Mouse (Mus musculus): ENCODE data around the gene Arhgef19. TPM values are rescaled to one million over a fixed set of nuclear protein-coding genes. Genes with fewer than 3 reads are reported as not detected.
A peak's percentile ranks its signal among the peaks of the same experiment; 100 is the strongest.

The Arhgef19 gene
- 1 to 10 TPM in 1 of 4 experiments, under 1 TPM in 3; 0.10 to 1.1 (median 0.22) TPM for total RNA-seq (2022)

DNA sequence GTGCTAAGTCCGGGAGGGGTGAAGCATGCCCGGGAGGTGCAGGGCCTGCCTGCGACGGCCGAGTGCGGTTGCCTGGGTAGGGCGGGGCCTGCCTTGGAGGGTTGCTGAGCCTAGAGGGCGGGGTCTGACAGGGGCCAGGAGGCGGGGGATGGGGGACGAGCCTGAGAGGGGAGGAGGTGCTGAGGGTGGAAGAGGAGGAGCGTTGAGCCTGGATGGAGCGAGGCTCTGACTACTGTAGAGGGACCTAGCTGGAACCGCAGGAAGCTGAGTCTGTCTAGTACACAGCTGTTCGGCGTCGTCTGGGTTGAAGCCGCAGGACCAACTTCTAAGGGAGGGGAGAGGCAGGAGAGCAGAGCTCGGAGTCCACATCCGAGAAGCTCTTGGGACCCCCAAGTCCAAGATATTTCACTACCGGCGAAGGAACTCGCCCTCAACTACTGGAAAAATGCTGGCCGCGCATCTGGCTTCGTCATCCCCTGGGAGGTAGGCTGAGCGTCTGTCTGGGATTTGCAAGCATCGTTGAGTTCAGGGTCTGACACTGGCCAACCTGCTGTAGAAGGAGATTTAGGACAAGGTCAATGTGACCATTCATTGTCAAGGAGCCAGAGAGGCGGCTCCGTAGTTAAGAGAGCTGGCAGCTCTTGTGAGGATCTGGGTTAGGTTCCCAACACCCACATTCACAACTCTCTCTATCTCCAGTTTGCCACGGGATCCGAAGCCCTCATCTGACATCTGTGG, at the start of gene Arhgef19:
Gene Arhgef19, plus strand, starts transcription at position 112 of the 738 bp plus-strand sequence.
- DNase-seq (ENCODE audit: low spot score in 2 of 2): peak; percentile 75 to 81

DNA sequence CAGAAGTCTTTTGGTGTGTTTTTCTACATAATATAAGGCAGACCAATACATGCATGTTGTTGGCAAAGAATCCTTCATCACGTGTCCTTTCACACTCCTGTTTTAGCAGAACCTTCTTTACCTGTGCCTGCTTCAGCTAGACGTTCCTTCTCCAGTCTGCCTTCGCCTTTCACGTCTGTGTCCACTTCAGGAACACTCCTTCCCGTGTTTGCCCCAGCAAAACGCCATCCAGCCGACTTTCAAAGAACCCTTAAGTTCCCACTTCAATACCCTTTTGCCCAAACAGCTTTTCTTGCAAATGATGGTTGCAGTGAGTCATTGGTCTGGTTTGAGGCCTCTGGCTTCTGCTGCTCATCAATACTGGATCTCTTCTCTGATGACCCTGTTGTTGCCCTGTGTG, 48.0 kb upstream of the Arhgef19 start:
- DNase-seq (ENCODE audit: low spot score in 2 of 2): no peak

DNA sequence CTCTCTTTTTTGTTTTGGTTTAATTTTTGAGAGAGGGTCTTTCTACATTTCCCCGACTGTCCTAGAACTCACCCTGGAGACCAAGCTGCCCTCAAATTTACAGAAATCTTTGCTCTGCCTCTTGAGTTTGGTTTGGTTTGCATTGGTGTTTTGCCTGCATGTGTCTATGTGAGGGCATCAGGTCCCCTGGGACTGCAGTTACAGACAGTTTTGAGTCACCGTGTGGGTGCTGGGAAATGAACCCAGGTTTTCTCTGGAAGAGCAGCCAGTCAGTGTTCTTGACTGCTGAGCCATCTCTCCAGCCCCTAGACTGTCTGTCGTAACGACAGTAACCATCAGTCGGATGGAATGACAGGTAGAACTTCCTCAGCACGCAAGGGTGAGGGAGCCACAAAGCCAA, 44.7 kb upstream of the Arhgef19 start:
- DNase-seq (ENCODE audit: low spot score in 2 of 2): no peak

DNA sequence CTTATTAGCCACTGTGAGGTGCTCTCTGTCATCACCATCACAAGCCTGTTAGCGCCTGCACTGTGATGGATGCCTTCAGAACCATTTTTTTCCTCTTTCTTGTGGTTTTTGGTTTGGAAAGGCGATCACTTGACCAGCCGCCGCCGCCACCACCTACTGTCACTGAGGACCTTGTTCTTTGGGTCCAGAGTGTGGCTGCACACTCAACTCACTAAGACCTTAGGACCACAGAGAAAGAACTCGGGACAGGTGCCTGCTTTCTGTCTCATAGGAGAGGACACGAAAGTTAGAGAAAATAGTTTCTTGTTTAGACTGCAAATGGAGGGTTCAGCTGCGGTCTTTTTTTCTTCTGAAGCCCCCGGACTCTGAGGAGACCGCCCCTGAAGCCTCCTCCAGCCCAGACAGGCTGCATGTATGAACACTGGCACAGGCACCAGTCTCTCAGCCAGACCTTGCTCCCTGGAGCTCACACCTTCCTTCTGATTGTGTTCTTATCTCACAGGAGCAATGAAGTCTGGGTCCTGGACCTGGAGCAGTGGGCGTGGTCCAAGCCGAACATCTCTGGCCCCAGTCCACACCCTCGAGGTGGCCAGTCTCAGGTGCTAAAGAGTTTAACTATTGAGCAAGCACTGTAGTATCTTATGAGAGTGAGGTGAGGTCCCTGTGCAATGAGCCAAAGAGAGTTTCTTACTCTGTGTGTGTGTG, 42.2 kb upstream of the Arhgef19 start:
- DNase-seq (ENCODE audit: low spot score in 2 of 2): no peak

DNA sequence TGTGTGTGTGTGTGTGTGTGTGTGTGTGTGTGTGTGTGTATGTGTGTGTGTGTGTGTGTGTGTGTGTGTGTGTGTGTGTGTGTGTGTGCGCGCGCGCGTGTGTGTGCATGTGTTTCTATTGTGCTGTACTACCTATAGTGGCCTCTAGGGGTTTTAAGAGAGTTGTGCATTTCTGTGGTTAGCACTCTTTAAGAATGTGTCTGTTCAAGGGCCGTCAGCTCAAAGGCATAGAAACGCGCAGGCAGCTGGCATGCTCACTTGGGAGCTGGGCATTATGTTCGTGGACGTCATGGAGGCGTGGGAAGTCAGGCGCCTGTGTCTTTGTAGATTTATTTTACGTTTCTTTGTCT, 41.6 kb upstream of the Arhgef19 start:
- DNase-seq (ENCODE audit: low spot score in 2 of 2): no peak

DNA sequence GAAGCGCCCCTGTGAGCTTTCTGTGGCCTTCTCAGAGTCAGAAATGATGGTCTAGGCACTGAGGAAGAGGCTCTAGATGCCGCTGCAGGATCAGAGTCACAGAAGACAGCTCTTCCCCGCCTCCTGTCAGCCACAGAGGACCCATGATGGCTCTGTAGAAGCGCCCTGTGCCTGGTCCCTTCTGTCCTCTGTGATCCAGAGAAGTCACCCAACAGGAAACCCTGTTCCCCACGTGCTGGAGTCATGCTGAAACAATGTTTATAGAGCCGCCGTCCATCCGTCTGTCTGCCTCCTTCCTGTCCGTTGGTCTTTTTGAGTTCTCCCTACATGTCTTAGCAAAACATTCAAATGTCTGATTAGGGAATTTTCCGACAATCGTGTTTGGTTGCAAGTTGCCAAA, 38.4 kb upstream of the Arhgef19 start:
- DNase-seq (ENCODE audit: low spot score in 2 of 2): no peak

DNA sequence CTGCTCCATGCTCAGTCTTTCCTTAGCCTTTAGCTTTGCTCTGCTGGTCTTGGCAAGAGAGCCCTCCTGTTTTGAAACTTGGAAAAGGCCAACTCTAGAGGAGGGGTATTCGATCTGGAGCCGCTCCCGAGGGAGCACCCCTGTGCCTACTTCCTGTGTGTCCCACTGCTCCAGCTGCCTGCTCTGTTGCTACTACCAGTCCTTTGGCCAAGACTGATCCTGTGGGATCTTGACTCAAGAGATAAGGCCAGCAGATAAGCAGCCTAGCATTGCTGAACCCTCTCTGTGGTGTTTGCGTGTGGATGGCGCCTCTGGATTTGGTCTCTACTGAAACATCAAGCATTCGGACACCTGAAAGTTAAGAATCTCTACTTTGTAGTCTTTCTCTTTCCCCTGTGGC, 37.1 kb upstream of the Arhgef19 start:
- no peak for DNase-seq (ENCODE audit: low spot score in 2 of 2)

DNA sequence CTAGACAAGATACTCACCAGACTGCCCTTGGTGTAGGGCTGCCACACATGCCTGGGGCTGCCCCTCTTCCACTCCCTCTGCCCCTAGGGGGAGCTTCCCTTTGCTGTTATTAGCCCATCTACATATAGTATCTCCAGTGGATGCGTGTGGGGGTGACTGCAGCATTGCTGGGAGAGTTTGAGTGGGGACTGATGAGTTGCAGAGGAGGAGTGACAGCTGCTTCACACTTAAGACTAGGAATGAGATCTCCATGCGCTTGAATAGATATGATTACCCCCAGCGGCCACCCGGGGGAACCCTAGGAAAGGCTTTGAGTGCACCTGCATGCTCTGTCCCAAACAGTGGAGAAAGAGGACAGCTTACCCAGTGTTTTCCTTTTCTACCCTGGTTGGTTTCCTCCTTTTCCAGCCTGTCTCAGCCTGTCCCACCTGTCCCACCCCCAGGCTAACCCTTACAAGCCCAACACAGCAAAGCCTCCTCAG, 34.7 kb upstream of the Arhgef19 start:
- DNase-seq (ENCODE audit: low spot score in 2 of 2): no peak

DNA sequence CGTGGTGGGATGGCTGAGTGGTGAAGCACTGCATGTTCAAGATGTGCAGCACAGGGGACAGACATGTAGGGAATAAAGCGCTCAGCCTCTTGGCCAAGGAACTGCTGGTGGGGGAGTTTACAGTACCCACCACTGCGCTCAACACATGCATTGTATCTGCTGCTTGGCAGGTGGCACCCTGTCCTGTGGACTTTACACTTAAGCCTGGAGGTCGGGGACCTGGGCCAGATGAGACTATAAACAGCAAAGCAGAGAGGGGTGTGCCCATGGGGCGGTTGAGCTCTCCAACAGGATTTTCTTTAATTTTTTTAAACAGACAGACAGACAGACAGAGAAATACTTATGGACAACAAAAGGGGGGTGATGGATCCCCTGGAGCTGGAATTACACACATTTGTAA, 32.2 kb upstream of the Arhgef19 start:
- no peak for DNase-seq (ENCODE audit: low spot score in 2 of 2)

DNA sequence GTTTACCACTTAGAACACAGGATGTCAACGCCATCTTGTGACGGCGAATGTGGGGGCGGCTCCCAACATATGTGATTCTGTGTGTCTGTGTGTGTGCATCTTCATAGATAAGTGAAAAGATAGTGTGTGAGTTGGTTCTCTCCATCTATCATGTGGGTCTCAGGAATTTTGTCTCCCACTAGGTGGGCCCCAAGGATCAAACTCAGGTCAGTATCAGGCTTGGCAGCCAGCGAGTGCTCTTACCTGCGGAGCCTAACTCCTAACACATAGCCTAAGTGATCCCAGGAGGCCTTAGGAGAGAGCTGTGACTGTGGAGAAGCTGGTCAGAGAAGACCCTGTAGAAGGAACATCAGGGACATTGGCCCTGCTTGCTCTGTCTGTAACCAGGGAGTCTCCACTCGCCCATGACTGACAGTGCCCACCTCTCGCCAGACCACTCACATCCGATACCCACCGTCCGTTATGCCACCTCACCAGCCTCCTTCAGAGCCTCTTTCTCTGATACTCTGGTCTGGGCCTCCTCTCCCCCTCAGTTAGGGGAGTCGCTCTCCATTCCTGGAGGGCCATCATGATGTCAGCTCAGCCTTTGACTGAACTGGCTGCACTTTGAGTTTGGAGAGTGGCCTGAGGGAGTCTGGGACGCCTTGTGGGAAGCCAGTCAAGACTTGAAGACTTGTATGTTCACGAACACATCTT, 28.6 kb upstream of the Arhgef19 start:
- no peak for DNase-seq (ENCODE audit: low spot score in 2 of 2)

DNA sequence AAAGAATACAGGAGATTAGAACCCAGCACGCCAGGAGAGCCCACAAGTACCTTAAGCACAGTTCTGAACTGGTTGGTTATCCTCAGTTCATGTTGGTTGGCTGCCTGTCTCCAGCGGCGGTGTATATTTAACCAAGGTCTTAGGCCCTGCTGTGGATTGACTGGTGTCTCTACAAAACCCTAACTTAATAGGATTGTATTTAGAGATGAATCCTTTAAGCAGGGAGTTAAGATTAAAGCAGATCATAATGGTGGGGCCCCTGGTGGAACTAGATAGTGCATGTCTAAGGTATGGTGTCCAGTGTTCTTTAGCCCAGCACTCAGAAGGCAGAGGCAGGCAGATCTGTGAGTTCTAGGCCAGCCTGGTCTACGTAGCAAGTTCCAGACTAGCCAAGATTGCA, 27.7 kb upstream of the Arhgef19 start:
- DNase-seq (ENCODE audit: low spot score in 2 of 2): no peak

DNA sequence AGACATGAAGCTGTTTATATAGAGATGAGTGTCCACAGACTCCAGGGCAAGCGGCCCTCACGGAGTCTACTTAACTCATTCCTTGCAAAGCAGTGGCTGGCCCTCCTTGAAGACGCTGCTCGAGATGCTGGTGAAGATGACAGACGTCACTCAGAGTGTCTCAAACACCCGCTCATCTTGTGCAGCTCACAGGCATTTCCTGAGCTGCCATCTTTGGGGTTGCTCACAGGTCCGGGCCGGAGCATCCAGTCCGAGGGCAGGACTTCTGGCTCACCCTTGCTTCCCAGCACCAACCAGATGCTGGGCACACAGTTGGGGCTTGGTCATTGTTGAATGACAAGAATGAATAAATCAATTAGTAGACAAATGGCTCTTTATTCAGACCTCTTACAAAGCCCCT, 26.4 kb upstream of the Arhgef19 start:
- no peak for DNase-seq (ENCODE audit: low spot score in 2 of 2)

DNA sequence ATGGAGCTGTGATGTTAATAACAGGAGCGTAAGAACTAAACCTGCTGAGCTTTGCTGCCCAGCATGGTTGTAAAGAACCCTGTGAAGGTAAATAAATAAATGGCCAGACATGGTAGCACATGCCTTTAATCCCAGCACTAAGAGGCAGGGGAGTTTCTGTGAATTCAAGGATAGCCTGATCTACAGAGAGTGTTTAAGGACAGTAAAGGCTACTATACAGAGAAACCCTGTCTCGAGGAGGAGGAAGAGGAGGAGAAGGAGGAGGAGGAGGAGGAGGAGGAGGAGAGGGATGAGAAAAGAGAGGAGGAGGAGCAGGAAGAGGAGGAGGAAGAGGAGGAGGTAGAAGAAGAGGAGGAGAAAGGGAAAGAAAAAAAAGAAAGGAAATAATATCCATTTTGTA, 26.0 kb upstream of the Arhgef19 start:
- DNase-seq (ENCODE audit: low spot score in 2 of 2): no peak

DNA sequence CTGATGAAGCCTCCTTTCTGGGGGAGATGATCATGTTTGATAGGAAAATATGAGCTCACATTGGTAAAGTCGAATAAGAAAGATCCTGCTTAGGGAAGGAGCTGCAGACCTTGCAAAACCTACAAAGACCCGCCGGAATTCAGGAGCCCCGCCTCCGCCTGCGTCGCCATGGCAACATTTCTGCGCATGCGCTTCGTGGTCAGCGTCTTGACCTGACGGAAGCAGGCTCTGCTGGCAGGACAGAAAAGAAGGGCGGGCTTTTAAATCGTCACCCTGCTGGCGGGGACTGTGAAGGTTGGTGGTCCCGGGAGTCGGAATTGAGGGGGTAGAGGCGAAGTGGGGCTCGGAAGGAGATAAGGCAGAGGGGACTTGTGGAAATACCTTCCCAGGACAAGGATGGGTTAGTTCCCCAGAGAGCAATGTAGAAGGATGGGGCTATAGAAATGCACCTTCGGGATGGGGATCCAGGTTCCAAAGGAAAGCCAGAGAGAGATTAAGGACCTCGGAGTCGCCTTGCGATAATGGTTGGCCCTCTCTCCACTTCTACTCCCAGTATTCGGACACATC, 25.4 kb upstream of the Arhgef19 start, which contains the start of gene Rsg1:
Gene Rsg1, plus strand, starts transcription at position 187 of the 567 bp plus-strand sequence.
- DNase-seq (ENCODE audit: low spot score in 2 of 2): peak; percentile 87 to 89

DNA sequence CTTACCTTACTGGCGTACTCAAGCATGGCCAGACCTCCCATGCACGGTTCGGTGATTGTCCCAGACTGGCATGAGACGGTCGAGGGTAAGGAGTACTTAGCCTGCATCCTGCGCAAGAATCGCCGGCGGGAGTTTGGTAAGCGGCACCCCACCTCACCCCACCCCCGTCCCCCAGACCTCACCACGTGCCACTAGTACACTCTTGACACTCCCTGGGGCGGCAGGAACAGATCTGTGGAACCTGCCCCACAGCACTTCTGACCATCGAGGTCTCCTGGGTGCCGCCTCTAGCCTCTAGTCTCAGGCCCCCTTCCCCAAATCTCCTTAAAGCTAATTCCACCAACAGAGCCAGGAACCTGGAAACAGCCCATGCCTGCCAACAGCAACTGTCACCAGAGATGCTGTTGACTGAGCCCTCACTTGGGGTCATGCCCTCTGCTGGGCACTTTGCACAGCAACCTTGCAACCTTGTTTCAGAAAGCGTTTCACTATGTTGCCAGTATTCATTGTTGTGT, 24.9 kb upstream of the Arhgef19 start:
- DNase-seq (ENCODE audit: low spot score in 2 of 2): no peak

DNA sequence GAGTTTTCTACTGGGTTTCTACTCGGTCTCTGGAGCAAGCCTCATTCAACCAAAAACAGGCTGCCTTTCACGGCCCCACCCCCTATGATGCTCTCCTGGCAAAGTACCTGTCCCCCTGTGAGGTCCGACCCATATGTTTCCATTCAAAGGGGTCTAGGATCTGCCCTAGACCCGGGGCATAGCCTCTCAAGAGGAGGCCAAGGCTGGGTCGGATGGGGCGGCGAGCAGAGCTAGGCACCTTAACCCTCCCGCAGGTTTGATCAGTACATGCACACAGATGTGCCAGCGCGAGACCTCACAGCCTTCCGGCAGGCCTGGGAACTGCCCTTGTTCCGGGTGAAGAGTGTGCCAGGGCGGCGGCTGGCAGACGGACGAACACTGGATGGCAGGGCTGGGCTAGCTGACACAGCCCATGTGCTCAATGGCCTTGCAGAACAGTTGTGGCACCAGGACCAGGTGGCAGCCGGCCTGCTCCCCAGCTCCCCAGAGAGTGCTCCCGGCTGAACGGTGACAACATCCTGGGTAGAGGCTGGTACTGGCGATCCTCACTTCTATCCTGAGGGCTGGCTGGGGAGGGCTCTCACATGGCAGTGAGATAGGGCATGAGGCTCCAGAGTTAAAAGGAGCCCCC, 19.6 kb upstream of the Arhgef19 start:
- DNase-seq (ENCODE audit: low spot score in 2 of 2): no peak

DNA sequence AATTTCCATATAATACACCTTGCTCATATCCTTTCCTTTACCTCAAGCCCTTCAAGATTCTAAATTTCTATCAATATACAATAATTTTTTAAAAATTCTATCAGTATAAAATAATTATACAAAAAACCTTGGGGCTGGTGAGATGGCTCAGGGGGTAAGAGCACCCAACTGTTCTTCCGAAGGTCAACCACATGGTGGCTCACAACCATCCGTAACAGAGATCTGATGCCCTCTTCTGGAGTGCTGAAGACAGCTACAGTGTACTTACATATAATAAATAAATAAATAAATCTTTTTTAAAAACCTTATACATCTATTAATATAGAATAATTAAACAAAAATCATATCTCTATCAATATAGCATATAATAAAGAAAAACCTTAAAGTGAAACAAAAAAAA, 17.5 kb upstream of the Arhgef19 start:
- DNase-seq (ENCODE audit: low spot score in 2 of 2): no peak

DNA sequence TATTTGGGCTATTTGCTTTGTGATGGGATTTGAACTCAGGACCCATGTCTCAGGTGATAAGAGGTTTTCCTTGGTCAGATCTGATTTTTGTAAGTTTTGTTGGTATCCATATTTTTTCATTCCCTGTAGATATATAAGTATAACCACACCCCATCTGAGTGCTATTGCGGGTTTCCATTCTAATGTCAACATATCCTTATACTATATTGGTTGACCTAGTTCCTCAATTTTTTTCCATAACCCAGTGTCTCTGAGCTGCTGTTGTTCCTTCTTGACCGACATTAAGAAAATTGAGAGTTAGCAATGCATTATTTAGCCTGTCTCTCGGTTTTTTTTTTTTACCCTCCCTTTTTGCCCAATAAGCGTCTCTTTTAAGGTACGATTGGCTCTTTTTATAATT, 16.5 kb upstream of the Arhgef19 start:
- no peak for DNase-seq (ENCODE audit: low spot score in 2 of 2)

DNA sequence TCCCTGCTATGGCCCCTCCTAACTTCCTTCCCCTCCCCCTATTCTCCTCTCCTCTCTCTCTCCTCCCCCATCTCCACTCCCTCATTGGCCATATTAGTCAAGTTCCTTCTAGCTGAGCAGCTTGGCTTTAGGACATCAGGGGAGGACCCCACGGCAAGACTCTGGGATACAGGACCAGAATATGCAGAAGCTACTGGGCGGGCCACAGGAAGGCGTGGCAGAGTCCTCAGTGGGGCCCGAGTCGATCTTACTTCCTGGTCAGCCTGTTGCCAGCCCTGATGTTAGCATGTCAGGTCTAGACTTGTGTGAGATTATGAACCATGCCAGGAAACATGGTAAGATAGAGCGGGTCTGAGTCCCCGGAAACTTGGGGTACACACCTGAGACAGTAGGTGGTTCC, 10.6 kb upstream of the Arhgef19 start:
- DNase-seq (ENCODE audit: low spot score in 2 of 2): no peak

DNA sequence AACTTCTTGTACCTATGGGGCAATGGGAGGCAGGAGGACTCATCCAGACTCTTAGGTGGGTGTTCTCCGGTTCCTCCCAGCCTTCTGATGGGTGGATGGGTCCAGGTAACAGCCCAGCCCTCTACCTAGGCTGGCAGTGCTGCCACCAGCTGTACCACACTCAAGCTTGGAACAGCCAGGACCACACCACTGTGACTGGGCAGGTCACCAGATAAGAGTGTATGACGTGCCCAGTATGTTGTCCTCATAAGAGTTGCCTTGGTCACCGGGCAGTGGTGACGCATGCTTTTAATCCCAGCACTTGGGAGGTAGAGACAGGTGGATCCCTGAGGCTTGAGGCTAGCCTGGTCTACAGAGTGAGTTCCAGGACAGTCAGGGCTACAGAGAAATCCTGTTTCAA, 6.1 kb upstream of the Arhgef19 start:
- no peak for DNase-seq (ENCODE audit: low spot score in 2 of 2)

DNA sequence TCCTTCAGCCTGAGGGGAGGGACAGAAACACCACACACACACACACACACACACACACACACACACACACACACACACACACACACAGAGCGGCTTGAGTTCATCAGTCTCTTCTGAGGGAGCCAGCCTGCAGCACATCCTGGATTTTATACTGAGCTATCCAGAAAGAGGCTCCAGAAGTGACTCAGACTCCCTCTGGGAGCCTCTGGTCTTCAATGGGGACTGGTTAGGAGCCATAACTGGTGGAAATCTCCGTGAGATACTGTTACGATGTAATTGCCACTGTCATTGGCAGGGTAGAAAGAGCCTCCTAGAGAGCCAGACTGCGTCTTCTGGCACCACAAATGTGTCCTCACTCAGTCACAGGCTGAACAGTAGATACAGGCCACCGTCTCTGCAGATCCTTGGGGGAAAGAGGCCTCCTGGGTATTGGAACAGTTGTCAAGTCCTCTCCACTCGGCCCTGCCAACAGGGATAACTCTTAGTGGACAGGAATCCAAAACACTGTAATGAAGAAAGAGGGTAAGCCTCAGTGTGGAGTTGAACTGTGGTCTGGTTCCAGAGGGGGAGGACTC, 3.7 kb upstream of the Arhgef19 start:
- no peak for DNase-seq (ENCODE audit: low spot score in 2 of 2)
